Mouse (Mus musculus): ENCODE results near the gene Ttc39a.
A peak's percentile ranks its signal among the peaks of the same experiment; 100 is the strongest.
"Not testable (repeated sequence)": the region's sequence is repeated elsewhere in the genome, so short reads cannot be mapped to it uniquely, and the experiment has no call there.

Gene Ttc39a

GRCm38 (mm10) chr4:109406486-109407175, at the start of gene Ttc39a:
Gene Ttc39a (plus strand): TSS chr4:109406623.
- peak; percentile 68 to 74 for DNase-seq (ENCODE audit: low spot score in 2 of 2)

GRCm38 (mm10) chr4:109378107-109378506, 28.3 kb upstream of the Ttc39a start:
- DNase-seq (ENCODE audit: low spot score in 2 of 2) = no peak

- no peak for DNase-seq (ENCODE audit: low spot score in 2 of 2)
Measured at GRCm38 (mm10) chr4:109382457-109382856, 24.0 kb upstream of the Ttc39a start.

DNA sequence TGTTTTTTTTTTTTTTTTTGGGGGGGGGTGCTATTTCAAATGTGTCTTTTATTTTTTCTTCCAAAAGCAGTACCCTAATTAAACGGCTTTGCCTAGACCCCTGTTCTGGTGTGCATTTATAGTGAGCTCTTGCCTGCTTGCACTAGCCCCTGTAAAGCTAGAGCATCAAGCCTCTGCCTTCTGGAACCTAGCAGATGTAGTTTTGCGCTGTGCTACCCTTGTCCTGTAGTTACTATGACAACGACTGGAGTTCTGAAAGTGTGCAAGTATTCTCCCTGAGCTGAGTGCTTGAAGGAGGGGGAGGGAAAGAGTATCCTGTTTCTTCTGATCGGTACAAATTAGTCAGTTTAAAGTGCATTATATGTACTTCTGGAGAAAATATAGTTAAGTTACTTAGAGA, 20.8 kb upstream of the Ttc39a start:
- DNase-seq (ENCODE audit: low spot score in 2 of 2) = no peak

DNA sequence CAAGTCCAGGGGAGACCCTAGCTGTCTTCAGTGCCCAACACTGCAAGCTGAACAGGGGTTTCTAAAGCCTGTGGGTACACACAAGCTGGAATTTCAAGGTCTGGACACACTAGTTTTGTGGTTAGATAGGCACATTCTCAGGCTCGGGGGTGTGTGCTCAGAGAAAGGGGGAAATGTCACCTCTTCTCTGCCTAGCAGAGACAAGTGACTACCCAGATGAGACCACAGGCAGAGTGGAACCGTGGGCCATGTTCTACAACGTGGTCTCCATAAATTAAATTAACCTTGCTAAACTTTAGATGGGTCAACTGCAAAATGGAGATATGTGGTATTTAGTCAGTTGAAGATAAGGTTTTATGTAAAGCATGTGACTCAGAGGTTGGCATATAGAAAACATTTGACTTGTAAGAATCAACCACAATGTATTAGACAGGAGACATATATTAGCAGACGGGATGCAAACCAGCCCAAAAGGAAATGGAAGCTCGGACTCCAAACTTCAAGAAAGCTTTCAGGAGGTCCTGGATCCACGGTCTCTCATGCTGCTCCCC, 13.1 kb upstream of the Ttc39a start:
- DNase-seq (ENCODE audit: low spot score in 2 of 2) = no peak

- DNase-seq (ENCODE audit: low spot score in 2 of 2) = peak; percentile 54 to 71
Measured at GRCm38 (mm10) chr4:109393902-109394301, 12.5 kb upstream of the Ttc39a start.

DNA sequence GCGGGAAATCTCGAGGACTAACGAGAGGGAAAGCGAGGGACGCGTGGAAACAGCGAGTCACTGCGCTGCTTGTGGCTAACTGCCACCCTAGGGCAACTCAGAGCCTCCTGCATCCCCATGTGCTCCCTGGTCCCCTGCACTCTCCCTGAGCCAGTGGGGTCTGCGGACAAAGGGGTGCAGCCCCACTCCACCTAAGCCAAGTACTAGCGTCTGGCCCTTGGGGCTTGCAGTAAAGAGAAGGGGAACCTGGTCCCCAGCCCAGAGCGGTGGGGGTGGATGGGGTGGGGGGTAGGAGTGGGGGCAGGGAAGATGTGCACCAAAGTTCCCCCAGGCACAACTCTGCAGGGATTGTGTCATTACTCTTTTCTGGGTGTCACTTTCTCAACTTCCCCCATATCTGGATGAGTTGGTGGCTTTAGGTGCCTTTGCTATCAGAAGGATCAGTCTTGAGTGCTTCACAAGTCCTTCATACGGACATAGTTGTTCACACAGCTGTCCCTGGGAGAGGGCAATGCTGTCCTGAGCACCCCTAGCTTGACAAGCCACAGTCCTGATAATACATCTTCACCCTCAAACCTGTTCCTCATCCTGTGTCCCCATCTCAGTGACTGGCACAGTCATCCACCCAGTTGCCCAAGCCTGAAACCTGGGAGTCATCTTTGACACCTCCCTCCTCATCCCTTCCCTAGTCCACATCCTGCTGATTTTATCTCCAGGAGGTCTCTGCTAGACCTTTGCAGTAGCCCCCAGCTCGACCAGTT, 11.9 kb upstream of the Ttc39a start:
- DNase-seq (ENCODE audit: low spot score in 2 of 2) = peak in 1 of 2 experiments; percentile 13

DNA sequence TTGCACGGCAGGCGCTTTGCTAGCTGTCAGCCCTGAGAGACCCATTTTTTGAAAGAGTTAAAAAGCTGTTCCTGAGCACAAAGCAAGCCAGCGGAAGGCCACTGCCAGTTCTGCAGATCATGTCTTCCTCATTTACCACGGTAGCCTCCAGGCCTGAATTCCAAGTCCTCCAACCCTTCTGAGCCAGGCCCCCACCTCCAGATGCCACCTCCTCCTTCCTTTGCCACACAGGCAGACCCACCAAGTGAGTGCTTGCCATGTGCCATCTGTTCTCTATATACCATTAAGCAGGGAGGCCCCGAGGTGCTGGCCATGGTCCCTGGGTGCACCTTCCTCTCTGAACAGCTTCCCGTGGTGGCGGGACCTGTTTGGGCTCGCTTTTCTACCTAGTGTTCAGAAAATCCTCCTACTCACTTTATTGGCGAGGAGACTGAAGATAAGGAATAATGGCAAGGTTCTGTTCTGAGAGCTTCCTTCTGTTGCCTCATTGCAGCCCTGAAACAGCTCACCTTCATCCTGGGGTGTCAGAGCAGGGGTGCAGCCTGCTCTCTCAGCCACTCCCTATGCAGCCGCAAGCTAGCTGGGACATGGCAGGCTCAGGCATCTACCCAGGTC, 6.0 kb upstream of the Ttc39a start:
- no peak for DNase-seq (ENCODE audit: low spot score in 2 of 2)

DNA sequence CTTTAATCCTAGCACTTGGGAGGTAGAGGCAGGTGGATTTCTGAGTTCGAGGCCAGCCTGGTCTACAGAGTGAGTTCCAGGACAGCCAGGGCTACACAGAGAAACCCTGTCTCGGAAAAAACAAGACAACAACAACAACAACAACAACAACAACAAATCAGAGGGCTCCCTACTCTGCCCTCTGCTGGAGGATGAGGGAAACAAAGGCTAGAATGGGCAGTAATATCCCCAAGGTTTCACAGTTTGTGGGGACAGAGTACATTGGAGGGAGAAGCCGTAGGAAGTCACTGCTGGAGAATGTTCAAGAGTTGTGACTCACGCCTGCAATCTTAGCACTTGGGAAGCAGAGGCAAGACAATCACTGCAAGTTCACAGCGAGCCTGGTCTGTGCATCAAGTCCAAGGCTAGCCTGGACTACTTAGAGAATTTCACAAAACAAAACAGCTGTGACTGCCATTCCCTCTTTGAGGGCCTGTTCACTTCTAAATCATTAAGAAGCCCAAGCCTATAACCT, 5.2 kb upstream of the Ttc39a start:
- no peak for DNase-seq (ENCODE audit: low spot score in 2 of 2)

- not testable (repeated sequence) for DNase-seq (ENCODE audit: low spot score in 2 of 2)
Measured at GRCm38 (mm10) chr4:109404908-109405307, 1.5 kb upstream of the Ttc39a start.

DNA sequence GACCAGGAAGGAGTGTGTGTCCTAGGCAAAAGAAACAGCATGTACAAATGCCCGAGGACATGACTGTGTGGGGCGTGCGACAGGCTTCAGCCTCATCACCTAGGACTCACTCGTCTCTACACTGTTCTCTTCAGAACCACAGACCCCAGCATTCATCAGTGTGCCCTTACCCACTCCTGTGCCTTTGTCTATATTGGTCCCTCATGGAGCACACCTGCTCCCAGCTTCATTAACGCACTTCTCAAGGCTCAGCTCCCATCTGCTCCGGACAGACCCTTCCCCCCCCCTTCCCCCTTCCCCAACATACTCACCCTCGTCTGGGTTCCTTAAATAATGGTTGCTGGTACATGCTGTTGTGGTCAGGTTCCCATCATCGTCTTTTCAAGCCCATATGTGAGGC, 1.0 kb upstream of the Ttc39a start:
- DNase-seq (ENCODE audit: low spot score in 2 of 2) = no peak

GRCm38 (mm10) chr4:109406054-109406485, 353 bp upstream of the Ttc39a start:
- peak; percentile 62 to 77 for DNase-seq (ENCODE audit: low spot score in 2 of 2)

GRCm38 (mm10) chr4:109407176-109407520, 725 bp downstream of the Ttc39a start:
- DNase-seq (ENCODE audit: low spot score in 2 of 2) = no peak

- peak in 1 of 2 experiments; percentile 32 for DNase-seq (ENCODE audit: low spot score in 2 of 2)
Measured at GRCm38 (mm10) chr4:109407701-109408485, 1.5 kb downstream of the Ttc39a start.

DNA sequence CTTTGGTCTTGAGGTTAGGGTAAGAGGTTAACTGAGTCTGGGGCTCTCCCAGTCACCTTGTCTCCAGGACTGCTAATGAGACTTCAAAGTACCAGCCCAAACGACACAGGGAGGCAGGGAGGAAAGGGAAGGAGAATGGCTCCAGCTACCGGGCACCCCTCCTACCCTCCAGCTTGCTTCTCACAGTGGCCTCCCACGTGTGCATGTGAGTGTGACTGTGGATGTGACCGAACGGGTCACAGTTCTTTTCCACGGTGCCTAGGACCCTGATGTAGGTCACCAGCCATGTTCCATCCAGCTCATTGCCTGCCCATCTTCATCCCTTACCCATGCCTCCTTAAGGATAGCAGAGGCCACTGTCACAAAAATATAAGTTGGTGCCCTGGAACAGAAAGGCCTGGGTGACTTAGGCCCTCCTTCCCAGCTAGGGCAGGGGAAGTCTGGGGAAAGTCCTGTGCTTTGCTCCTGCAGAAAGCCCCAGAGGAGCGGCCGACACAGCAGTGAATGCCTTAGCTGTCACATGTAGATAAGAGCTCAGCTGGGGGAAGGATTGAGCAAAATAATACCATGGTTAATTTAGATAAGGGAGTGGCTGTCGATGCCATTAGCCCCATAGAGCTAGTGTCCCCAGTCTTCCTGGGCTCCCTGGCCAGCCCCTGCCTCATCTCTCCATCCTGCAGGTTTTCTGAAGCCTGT, 4.4 kb downstream of the Ttc39a start:
- DNase-seq (ENCODE audit: low spot score in 2 of 2) = peak in 1 of 2 experiments; percentile 57

GRCm38 (mm10) chr4:109411377-109411967, 5.0 kb downstream of the Ttc39a start:
- DNase-seq (ENCODE audit: low spot score in 2 of 2) = peak; percentile 40 to 69

GRCm38 (mm10) chr4:109412233-109412632, 5.8 kb downstream of the Ttc39a start:
- peak; percentile 32 to 48 for DNase-seq (ENCODE audit: low spot score in 2 of 2)

DNA sequence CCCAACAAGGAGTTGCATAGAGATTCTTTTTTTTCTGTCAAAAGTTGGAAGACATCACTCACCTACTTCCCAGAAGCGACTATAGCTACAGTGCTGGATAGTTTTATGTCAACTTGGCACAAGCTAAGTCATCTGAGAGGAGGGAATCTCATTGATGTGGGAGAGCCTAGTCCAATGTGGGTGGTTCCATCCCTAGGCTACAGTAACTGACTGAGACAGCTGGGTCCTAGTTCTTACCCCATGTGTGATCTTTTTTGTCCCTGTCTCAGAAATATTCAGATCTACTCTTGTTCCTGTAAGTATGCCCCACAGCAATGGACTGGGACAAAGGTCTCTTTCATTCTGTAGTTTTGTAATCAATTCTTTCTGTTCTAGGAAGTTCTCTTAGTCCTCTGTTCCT, 11.6 kb downstream of the Ttc39a start:
- DNase-seq (ENCODE audit: low spot score in 2 of 2) = no peak

GRCm38 (mm10) chr4:109419017-109419416, 12.6 kb downstream of the Ttc39a start:
- DNase-seq (ENCODE audit: low spot score in 2 of 2) = peak in 1 of 2 experiments; percentile 40

DNA sequence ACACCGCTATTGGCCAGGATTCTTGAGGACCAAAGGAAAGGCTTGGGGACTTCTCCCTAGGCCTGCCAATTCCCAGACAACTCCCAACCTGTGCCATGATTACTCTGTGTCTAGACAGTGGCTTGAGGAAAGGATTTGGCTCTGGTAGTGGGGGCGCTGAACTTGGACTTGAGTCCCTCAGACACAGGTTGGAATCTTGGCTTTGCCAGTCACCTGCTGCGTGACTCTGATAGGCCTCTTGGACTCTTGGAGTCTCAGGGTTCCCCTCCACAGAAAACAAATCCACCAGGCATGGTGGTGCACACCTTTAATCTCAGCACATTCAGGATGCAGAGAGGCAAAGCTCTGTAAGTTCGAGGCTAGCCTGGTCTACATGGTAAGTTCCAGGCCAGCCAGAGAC, 13.1 kb downstream of the Ttc39a start:
- no peak for DNase-seq (ENCODE audit: low spot score in 2 of 2)

All from spleen, postnatal 10 days (tissue).